Mouse (Mus musculus) kidney, postnatal 36 days (tissue): Measurements from ENCODE around the gene Rbms3.

Source experiments
- DNase-seq, 2 experiments: peaks; one replicate each; pipeline ENCODE4 v3.0.0; 2021 to 2022; ENCODE audit warnings: mixed read lengths in 2 of 2

The Rbms3 gene

GRCm38 (mm10) chr9:117629771-117630170 is at the start of gene Rbms3:
Rbms3 (minus strand) TSS chr9:117629913.
- no peak for DNase-seq

GRCm38 (mm10) chr9:117673311-117673710 is 43.6 kb upstream of the Rbms3 start:
- DNase-seq = no peak

- no peak for DNase-seq
Measured at GRCm38 (mm10) chr9:117654626-117655025, 24.9 kb upstream of the Rbms3 start.

- peak in 1 of 2 experiments; percentile 7 for DNase-seq
Measured at GRCm38 (mm10) chr9:117653641-117654040, 23.9 kb upstream of the Rbms3 start.

GRCm38 (mm10) chr9:117646131-117646530 is 16.4 kb upstream of the Rbms3 start:
- DNase-seq = no peak

GRCm38 (mm10) chr9:117641090-117641782 is 11.5 kb upstream of the Rbms3 start:
- peak in 1 of 2 experiments; percentile 1 for DNase-seq

GRCm38 (mm10) chr9:117638623-117639185 is 9.0 kb upstream of the Rbms3 start:
- no peak for DNase-seq

- no peak for DNase-seq
Measured at GRCm38 (mm10) chr9:117636492-117636891, 6.8 kb upstream of the Rbms3 start.

GRCm38 (mm10) chr9:117627173-117627572 is 2.5 kb downstream of the Rbms3 start:
- DNase-seq = no peak

GRCm38 (mm10) chr9:117600781-117601180 is 28.9 kb downstream of the Rbms3 start:
- no peak for DNase-seq

- no peak for DNase-seq
Measured at GRCm38 (mm10) chr9:117599341-117599740, 30.4 kb downstream of the Rbms3 start.

GRCm38 (mm10) chr9:117596162-117596561 is 33.6 kb downstream of the Rbms3 start:
- DNase-seq = no peak

- no peak for DNase-seq
Measured at GRCm38 (mm10) chr9:117585345-117585744, 44.4 kb downstream of the Rbms3 start.

GRCm38 (mm10) chr9:117583638-117584037 is 46.1 kb downstream of the Rbms3 start:
- DNase-seq = peak in 1 of 2 experiments; percentile 25

GRCm38 (mm10) chr9:117582591-117582990 is 47.1 kb downstream of the Rbms3 start:
- no peak for DNase-seq

- peak; percentile 9 to 36 for DNase-seq
Measured at GRCm38 (mm10) chr9:117571186-117571855, 58.4 kb downstream of the Rbms3 start.

- DNase-seq = no peak
Measured at GRCm38 (mm10) chr9:117570240-117570821, 59.4 kb downstream of the Rbms3 start.

- DNase-seq = peak; percentile 5 to 32
Measured at GRCm38 (mm10) chr9:117566293-117566692, 63.4 kb downstream of the Rbms3 start.

GRCm38 (mm10) chr9:117558562-117558961 is 71.2 kb downstream of the Rbms3 start:
- DNase-seq = no peak

GRCm38 (mm10) chr9:117554356-117554755 is 75.4 kb downstream of the Rbms3 start:
- DNase-seq = no peak

GRCm38 (mm10) chr9:117529281-117529680 is 100.4 kb downstream of the Rbms3 start:
- DNase-seq = no peak

- DNase-seq = no peak
Measured at GRCm38 (mm10) chr9:117508941-117509340, 120.8 kb downstream of the Rbms3 start.

- no peak for DNase-seq
Measured at GRCm38 (mm10) chr9:117491866-117492265, 137.8 kb downstream of the Rbms3 start.

GRCm38 (mm10) chr9:117484396-117484795 is 145.3 kb downstream of the Rbms3 start:
- peak in 1 of 2 experiments; percentile 26 for DNase-seq
